Mouse (Mus musculus) thymus, adult 18-20 months (tissue): ENCODE results near the gene Prkab2.

Experiments
- DNase-seq, 2 experiments: peaks; one replicate each; pipeline ENCODE4 v3.0.0; 2022; ENCODE audit warnings: mixed read lengths in 2 of 2

The Prkab2 gene

DNA sequence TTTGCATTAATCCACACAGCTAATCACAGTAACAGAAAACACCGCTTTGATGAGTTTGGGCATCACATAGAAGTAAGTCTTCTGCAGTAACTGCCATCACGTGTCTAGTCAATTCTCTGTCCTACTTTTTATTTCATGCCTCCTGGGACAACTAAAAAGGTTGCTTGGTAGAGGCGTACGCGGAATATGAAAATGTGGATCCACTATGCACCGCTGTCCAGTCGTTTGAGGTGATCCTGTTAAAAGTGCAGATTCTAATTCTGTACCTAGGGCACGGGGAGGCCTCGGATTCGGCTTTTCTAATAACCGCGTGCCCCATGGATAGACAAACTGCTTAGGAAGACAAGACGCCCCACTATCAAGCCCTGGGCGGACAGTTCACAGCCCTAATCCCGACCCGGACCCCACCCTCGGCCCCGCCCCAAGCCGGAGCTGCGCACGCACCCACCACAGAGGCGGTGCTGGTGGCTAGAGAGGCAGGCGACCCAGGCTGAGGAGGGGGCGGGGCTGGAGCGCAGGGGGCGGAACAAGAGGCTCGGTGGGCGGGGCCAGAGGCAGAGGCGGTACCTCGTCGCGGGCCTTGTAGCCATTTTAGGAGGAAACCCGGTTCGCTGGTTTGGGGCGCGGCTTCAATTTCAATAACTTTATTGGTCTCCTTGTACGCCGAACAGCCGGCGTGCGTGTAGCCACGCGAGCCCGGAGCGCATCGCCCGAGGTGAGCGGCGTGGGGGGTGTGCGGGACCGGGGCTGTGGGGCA, at the start of gene Prkab2:
Prkab2 (plus strand) TSS at position 539 of the 757 bp plus-strand sequence.
- DNase-seq = peak; percentile 97 to 99

DNA sequence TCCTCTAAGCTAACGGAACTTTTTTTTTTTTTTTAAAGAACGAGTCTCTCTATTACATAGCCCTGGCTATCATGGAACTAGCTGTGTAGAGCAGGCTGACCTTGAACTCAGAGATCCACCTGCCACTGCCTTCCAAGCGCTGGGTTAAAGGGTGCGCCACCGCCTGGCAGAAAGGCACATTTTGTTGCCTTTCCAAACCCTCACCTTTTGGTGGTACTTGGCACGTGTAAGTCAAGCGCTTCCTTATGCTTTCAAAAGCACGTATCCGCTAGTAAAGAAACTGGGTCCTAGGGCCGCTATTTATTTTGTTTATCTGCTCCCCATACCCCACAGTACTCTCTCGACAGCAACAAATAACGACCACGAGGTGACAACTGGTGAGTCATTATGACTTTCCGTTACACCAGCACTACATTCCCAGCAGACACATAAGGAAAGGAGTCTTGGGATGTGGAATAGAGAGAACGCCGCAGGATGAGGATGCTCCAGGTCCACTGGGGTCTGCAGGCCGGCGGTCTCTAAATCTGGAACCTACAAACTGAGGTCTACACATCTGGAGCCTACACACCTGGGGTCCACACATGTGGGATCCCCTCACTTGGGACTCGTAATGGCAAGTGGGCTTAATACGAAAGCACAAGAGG, 48.7 kb upstream of the Prkab2 start:
- DNase-seq = peak; percentile 50 to 67

DNA sequence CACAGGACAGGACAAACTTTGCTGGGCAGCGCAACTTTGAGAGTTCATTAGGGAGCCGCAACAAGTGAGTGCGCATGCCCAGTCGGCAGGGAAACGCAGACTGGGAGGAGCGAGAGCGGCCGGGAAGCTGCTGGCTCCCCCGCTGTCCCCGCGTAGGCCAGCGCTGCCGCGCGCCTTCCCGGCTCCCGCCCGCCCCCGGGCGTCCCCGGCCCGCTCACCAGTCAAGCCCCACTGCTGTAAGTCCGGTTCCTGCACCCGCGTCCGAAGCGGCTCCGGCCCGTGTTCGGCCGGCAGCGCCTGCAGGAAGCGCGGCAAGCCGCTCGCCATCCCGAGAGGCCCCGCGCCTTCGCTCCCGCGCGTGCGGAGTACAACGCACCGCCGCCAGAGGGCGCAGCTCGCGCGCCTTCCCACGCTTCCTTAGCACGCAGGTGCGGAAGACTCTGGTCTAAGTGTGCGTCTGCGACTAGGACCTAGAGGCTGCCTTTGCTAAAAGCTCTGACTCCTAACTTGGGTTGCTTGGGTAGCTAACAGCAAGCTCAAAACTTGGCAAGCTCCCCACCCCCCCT, 48.1 kb upstream of the Prkab2 start, which contains the start of gene Chd1l:
Chd1l (minus strand) TSS at position 359 of the 566 bp plus-strand sequence.
- DNase-seq = peak; percentile 81 to 83

DNA sequence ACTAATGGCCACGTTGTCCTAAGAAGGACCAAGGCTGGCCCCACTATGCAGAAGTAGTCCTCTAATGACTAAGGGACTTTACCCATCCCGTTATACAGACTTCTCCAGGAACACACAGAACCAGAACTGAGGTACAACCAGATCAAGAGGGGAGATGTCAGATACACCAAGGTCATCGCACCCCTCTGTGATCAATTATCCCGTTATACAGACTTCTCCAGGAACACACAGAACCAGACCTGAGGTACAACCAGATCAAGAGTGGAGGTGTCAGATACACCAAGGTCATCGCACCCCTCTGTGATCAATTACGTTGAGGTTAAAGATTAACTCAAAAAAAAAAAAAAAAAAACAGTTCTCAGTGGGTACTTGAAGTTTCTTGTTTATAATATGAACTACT, 47.0 kb upstream of the Prkab2 start:
- no peak for DNase-seq

DNA sequence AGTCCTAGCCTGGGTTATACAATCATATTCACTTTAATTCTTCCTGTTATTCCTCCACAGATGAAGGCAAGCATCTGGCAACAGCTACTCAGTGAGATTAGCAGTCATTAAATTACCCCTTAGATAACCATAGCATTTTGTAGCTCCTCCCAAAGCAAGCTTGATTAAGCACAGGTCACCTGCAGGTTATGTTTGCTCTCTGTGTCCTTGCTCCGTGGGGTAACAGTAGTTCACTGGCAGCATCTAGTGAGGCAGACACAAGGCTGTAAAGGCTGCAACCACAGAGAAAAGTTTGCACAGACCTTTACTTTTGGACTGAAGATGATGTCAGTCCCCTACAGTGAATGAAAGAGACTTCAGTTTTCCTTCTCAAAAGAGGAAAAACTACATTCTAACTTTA, 42.8 kb upstream of the Prkab2 start:
- no peak for DNase-seq

DNA sequence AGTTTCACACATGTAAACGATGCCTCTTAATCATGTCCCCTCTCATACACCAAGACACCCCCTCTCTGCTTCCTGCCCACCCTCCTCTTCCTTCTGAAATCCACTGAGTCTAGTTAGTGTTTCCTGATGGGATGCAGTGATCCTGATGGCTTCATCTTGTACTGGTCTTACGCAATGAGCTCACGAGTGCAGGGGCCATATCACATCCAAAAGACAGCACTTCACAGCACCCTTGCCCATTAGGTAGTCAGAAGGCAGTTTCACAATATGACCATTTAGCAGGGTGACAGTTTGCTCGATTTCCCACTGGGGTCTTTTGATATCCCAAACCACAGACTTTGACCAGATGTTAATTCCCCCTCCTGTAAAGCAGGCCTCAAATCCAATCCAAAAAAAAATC, 42.1 kb upstream of the Prkab2 start:
- DNase-seq = no peak

DNA sequence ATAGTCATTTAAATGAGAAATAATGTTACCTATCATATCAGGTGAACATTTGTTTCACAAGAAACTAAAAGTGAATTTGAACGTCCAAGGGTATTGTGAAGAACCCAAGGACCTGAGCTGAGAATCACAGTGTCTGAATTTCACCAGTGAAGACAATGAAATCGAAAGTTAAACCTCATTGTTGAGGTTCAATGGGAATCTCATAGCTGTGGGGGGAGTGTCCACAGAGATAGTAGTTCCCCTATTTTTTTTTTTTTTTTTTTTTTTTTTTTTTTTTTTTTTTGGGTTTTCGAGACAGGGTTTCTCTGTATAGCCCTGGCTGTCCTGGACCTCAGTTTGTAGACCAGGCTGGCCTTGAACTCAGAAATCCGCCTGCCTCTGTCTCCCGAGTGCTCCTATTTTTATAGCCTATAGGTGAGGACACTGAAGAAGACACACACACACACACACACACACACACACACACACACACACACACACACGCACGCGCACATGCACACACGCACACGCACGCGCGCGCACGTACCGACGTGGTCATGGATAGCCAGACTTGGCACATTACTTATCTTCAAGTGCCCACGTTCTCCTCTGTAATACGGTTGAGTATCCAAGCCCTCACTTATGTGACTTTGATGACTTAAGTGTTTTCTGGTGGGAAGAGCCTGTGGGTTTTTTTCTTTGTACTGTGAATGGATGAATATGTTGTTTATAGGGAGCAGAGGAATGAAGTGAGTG, 40.7 kb upstream of the Prkab2 start:
- DNase-seq = no peak

DNA sequence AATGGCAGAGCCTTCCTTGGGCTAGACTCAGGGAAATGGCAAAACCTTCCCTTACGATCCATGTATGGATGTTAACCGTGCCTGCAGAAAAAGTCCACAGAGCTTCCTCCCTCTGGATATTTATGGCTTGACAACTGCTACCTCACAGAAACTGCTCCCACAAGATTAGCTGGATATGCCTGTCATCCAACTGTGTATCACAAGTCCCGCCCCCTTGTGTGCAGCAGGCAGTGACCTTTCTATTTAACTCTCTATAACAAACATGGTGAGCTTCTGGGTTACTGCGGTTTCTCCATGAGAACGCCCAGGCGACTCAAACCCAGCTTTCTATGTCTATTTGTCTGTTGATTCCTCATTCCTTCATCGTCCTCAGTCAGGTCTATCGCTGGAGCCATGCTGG, 40.1 kb upstream of the Prkab2 start:
- no peak for DNase-seq

DNA sequence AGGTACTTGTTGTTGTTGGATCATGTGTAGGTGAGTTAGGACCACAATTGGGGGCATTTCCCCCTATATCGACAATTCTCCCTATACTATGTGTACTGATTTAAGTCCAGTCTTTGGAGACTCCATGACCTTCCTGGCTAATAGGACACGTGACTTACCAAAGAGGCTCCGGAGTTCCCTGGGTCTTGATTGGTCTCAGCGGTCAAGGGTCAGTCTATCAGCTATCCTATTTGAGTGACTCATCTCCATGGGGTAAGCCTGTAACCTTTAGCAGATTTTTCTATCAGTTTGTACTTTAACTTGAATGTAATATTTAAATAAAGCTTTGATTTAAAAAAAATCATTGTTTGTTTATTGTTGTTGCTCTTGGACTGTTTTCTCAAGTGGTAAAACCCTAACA, 37.3 kb upstream of the Prkab2 start:
- no peak for DNase-seq

DNA sequence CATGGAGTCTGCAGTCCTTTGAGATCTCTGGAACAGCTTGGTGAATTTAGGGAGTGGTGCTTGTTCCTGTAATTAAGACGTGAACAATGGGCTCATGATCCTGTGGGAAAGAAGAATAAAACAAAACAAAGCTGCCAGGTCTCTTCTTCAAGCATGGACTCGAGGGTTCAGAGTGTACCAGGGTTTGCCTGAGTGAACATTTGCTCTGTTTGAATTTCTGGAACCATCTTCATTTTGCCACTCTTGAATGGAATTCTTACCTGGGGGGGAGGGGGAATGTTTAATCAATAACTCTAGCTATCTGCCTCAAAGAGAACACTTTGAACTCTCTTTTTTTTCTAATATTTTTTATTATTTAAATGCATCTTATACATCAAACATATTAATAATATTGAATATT, 33.4 kb upstream of the Prkab2 start:
- DNase-seq = no peak

DNA sequence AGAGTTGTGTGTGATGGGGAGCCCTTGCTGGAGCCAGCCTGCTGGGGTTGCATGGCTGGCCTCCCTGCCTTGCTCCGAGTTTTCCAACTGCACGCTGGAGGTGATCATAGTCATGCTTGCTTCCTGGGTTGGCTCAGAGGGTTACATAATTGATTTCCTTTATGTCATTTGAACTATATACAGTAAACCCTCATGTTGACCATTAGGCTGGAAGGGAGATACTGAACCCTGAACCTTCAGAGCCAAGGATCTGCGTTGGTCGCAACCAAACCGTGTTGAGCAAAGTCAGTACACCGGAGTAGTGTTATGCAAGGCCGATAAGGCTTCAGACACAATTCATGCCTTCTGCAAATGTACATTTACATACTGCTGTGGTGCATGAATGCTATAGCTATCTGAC, 30.1 kb upstream of the Prkab2 start:
- DNase-seq = no peak

DNA sequence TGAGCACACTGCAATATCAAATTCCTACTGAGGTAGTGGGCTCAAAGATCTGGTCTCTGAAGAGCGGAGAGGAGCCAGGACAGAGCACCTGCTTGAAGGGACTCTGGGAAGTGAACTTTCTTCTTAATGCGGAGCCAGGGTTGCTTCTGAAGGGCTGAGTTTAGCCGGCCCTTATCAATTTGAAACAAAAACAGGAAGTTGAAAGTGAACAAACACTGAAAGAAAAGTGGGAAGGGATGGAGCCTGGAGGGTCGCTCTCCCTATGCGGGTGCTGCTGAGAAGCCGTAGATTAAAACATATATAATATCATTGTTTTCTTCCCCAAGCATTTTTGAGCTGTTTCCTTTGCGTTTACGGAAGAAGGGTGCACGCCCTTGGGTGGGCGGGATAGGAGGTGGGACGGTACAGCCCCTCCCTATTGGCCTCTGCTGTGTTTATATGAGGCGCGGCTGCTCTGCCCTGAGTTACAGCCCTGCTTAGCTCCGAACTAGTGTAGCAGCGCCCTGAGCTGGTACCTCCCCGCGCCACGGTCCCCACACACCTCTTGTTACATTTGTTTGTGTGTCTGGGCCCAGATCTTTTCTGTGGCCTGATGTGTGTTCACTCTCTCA, 29.5 kb upstream of the Prkab2 start, which contains the start of gene Fmo5:
Fmo5 (plus strand) TSS at position 414 of the 611 bp plus-strand sequence.
- peak; percentile 69 to 72 for DNase-seq

DNA sequence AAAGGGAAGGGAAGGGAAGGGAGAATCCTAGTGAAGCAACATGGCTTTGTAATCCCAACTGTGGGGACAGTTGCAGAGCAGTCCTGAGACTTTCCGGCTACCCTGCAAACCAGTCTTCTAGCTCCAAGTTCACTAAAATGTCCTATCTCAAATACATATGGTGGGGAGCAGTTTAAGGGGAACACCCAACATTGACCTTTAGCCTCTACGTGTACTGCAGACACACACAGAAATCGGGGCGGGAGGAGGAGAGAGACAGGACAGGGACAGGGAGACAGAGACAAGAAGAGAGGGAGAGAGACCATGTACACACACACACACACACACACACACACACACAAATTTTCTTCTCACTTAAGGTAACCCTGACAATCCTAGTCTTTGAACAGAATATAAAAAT, 28.1 kb upstream of the Prkab2 start:
- no peak for DNase-seq

DNA sequence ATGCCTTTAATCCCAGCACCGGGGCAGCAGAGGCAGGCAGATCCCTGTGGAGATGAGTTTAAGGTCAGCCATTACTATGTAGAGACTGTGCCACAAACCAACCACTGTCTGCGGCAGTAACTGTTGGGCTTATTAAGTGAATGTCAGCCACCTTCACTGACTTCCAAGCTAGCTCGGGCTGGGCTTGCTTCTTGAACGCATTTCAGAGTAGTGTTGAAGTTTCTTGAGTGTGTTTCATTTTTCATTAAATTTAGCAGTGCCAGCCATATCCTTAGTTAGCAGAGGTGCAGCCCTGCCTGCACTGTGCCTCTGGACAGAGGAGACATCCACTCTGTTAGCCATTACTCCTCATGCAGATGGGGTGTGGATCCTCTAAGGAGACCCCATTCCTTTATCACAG, 27.2 kb upstream of the Prkab2 start:
- no peak for DNase-seq

DNA sequence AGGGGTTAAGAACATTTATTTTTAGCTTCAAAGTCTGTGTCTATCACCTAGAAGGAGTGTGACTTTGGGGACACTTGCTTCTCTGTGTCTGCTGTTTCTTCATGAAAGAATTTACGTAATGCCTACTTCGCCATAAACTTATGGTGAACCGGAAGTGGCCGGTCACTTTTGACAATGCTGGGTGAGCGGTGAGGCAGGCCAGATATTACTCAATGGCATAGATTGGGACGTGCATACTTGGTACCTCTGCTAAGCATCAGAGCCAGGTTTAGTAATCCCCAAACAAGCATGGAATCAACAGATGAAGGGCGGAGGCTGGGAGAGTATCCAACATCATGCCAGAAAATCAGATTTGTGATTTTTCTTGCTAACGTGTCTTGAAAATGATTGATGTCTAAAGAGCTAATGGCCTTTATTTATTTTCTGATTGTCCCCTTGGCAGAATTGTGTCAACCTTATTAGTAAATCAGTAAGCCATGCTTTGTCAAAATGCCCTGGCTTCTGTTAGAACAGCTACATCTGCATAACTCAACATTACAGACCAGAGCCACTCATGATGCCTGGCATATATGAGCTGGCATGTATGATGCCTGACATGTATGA, 26.6 kb upstream of the Prkab2 start:
- DNase-seq = no peak

DNA sequence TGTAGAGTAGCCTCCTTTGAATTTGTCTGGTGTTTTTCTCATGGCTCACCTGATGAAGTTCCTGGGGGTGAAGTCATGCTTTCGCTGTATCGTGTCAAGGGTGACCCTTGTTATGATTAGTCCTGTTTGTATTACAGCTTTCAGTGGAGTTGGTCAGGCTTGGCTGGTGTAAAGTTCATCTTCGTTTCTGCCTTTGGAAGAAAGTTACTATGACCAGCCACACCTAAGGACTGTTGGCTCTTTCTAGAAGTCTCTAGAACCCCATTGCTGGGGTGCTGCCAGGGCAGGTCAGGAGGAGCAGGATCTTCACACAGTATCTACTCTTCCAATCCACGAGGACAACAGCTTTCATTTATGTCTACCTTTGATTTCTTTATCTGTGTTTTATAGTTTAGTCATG, 24.5 kb upstream of the Prkab2 start:
- no peak for DNase-seq

DNA sequence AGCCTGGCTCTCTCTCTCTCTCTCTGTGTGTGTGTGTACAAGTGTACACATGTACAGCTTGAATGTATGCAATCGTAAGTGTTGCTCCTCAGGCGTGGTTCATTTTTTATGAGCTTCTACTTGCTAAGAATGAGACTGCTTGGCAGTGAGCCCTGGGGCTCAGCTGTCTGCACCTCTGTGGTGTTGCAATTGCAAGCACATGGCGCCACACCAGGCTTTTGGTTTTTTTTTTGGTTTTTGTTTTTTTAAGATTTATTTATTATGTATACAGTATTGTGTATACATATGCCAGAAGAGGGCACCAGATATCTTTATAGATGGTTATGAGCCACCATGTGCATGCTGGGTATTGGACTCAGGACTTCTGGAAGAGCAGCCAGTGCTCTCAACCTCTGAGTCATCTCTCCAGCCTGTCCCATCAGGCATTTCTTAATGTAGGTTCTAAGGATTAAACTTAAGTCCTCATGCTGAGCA, 23.7 kb upstream of the Prkab2 start:
- no peak for DNase-seq

DNA sequence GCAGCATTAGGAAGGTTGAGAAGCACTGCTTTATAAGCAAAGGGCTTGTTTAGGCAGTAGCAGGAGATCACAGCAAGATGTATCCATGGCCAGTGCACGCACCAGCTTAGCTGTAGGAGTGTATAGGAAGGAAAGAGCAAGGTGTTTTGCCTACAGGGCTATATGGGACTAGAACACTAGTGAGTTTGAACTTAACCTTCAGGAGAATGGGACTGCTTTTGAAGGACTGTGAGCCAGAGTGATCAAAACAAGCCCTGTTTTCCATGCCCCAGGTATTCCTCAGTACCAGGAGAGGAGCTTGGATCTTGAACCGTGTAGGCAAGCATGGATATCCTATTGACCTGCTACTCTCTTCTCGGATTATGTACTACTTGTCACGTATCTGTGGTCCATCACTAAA, 16.6 kb upstream of the Prkab2 start:
- no peak for DNase-seq

DNA sequence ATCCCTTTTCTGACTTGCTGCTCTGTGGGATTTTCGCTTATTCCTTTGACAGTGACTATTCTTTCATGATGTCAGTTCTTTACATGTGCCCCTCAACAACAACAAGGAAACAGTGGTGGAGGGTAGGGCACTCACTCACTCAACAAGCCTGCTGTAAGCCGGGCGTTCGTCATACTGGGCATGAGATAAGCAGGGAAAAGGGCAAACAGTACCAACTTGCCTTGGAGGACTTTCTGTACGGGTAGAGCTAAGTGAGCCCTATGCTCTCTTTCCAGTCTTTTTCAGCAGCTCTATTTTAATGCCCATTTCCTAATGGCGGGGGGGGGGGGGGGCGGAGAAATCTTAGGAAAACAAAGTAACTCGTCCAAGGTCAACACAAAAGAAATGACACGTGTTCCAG, 16.0 kb upstream of the Prkab2 start:
- no peak for DNase-seq

DNA sequence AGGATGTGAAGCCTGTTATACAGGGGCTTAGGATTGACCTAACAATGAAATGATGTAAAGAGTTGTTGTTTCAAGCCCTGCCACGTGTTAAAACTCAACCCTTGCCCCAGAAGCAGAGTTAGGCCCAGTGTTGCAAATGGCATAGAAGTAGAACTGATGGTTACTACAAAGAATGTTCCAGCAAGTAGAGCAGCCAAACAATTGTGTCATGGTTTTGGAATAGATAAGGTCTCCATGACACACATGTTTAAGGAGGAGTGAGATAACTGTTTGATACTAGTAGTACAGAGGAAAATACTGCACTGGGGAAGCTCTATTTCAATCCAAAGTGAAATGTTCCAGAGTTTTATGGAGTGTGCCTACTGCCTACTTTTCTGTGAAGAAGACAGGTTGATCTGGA, 9.5 kb upstream of the Prkab2 start:
- no peak for DNase-seq

DNA sequence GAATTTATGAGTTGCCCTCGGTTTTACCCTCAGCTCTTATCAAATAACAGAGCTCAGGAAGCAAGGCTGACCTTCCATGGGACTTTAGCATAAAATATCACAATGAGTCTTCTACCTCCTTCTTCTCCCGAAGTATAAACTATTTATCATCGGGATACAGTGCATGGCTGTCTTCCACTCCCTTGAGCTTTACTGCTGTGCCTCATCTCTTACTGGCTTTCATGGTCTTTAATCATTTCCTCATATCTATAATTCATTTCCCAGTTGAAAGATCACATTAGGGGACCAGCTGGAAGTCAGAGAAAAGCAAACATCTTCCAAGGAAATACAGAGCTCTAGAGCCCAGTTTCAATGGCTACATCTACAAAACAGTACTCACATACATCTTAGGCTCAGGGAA, 9.0 kb upstream of the Prkab2 start:
- DNase-seq = no peak

DNA sequence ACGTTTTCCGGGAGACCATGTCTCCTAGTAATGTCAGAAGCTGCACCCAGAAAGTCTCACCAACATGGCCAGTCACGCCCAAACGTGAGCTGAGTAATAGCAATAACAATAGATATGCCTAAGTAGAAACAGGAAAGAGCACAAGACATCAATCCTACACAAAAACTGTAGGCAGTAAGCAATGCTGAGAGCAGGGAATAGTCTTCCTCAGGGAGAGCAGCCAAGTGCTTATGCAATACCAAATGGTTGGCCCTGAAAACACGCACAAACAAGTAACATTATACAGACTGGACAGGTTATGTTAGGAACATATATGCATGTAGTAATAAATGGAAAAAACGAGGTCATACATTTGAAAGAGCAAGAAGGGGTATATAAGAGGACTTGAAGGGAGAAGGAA, 8.5 kb upstream of the Prkab2 start:
- no peak for DNase-seq
